Mouse (Mus musculus) hindbrain, embryonic 15.5 days (tissue): ENCODE results near the gene Plxna4. TPM values are rescaled to one million over a fixed set of nuclear protein-coding genes. Genes with fewer than 3 reads are reported as not detected.

Source experiments
- ATAC-seq: fragments of 200-750 bp; cut with Nextera tagmentation; 2 replicates; pipeline ENCODE4 v1.8.0; 2017; ENCODE audit warnings: low read depth, moderate number of reproducible peaks, moderate TSS enrichment; ENCODE audit not compliant: low FRiP score
- H3K27ac ChIP-seq: fragments of 300-500 bp; sonication (generic); replicated peaks from 2 replicates; pipeline ENCODE4 v1.5.1; 2015; ENCODE audit warnings: mild to moderate bottlenecking, inconsistent platforms
- H3K27me3 ChIP-seq: fragments of 300-500 bp; sonication (generic); 2 replicates; pipeline ENCODE4 v1.6.1; 2015; ENCODE audit warnings: control low read depth, inconsistent platforms
- H3K36me3 ChIP-seq: fragments of 300-500 bp; sonication (generic); 2 replicates; pipeline ENCODE4 v1.6.1; 2015; ENCODE audit warnings: control low read depth, inconsistent platforms
- H3K4me1 ChIP-seq: fragments of 300-500 bp; sonication (generic); replicated peaks from 2 replicates; pipeline ENCODE4 v1.6.1; 2015; ENCODE audit warnings: control low read depth, inconsistent platforms
- H3K4me2 ChIP-seq: fragments of 300-500 bp; sonication (generic); 2 replicates; pipeline ENCODE4 v1.6.1; 2015; ENCODE audit warnings: moderate library complexity, mild to moderate bottlenecking, inconsistent platforms
- H3K4me3 ChIP-seq: fragments of 300-500 bp; sonication (generic); 2 replicates; pipeline ENCODE4 v1.5.1; 2015; ENCODE audit warnings: mild to moderate bottlenecking, inconsistent platforms
- H3K9ac ChIP-seq: fragments of 300-500 bp; sonication (generic); 2 replicates; pipeline ENCODE4 v1.6.1; 2015; ENCODE audit warnings: inconsistent platforms
- H3K9me3 ChIP-seq: fragments of 300-500 bp; sonication (generic); 2 replicates; pipeline ENCODE4 v1.6.1; 2016; ENCODE audit warnings: control low read depth, inconsistent platforms
- WGBS: fragments of 180-500 bp; shearing (Covaris S2); methylation state at CpG from one replicate; pipeline ENCODE4 v1.1.7; 2015; 5-methylcytosine and 5-hydroxymethylcytosine counted together
- polyA plus RNA-seq: library from polyadenylated mRNA; unstranded; fragments of >200 nt; fragmentation: Nextera tagmentation; extraction: Ambion mirVana; gene quantifications from 2 replicates; pipeline ENCODE4 v1.2.1, GENCODE M21; 2015

Plxna4 gene
- polyA plus RNA-seq, 1 experiment from 2014 or later = 17.1 TPM

DNA sequence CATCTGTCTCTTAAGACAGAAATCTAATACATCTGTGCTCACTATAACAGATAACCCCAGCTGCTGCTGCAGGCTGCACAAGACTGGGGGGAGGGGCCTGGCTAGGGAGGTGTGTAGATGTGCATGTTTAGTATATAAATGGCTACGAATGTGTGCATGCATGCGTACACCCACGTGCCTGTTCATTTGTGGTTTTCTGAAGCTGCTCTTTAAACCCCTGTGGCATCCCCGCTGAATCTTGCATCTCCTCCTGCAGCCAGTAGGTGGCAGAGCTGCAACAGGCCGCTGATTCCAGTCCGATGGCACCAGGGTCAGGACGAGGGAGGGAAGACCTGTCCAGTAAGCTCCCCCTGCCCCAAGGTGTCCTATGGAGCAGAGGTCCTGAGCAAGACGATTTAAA lies 260.0 kb downstream of the Plxna4 start:
- Histone ChIP-seq H3K4me3 (no peak overlapping the region), H3K4me2 (0 out of 2 replicates have a peak overlapping the region, but pooled peaks have one; percentile 4), H3K36me3 (no peaks in the 10 kb centered on the region), H3K27ac (no peak overlapping the region), H3K9me3 (no peaks in the 10 kb centered on the region), H3K27me3 (no peaks in the 10 kb centered on the region), H3K9ac (no peak overlapping the region), H3K4me1 (peaks cover 36% of the 10 kb centered on the region)
- ATAC-seq = peak; percentile 71
- 2% methylated on average over 8 of the region's 8 CpGs for WGBS

DNA sequence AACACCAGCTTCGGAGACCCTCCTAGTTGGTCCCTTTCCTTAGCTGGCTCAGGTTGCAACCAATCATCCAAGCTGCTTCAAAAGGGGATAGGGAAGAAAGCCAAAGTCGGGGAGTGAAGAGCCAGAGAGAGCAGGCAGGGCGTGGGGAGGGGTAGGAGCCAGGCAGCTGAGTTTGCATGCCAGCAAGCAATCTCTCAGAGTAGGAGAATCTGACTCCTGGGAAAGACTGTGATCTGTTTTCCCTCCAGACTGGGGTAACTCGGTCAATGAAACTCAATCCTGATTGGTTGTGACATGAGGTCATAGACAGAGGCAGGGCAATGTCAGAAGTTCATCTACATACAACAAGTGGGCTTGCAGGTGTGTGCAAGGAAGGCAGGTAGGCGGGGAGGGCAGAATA lies 260.8 kb downstream of the Plxna4 start:
- Histone ChIP-seq H3K9me3 (no peaks in the 10 kb centered on the region), H3K4me3 (no peak overlapping the region), H3K27ac (no peak overlapping the region), H3K4me2 (no peak overlapping the region), H3K27me3 (no peaks in the 10 kb centered on the region), H3K4me1 (peaks cover 36% of the 10 kb centered on the region), H3K36me3 (no peaks in the 10 kb centered on the region), H3K9ac (no peak overlapping the region)
- peak; percentile 53; the same call in 1 of the 2 replicates for ATAC-seq
- WGBS = 34% methylated on average over 5 of the region's 5 CpGs

DNA sequence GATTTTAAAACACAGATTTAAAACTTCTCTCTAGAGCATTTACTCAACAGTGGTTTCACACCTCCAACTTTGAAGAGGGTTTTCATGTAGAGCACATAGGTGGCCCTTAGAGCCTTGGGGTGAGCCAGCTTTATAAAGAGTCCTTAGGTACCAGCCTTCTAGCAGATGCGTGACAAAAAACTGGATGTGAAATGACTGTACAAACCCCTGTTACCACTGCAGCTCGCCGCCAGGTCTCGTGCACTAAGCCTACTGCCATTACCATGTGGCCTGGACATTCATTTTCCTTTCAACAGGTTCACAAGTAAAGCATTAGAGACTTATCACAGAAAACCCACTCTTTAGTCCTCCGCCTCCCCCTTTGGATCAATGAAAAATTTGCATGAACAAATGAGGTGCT lies 261.6 kb downstream of the Plxna4 start:
- H3K27ac ChIP-seq = no peak overlapping the region
- H3K27me3 ChIP-seq = no peaks in the 10 kb centered on the region
- no peak overlapping the region for H3K9ac ChIP-seq
- no peak overlapping the region for H3K4me2 ChIP-seq
- no peak for ATAC-seq
- H3K4me3 ChIP-seq = no peak overlapping the region
- no peaks in the 10 kb centered on the region for H3K36me3 ChIP-seq
- no peaks in the 10 kb centered on the region for H3K9me3 ChIP-seq
- WGBS = 86% methylated on average over 5 of the region's 5 CpGs
- peaks cover 36% of the 10 kb centered on the region for H3K4me1 ChIP-seq

- 79% methylated on average over 7 of the region's 7 CpGs for WGBS
- H3K4me1 ChIP-seq = peaks cover 32% of the 10 kb centered on the region
Measured at GRCm38 (mm10) chr6:32325851-32326250, 262.1 kb downstream of the Plxna4 start.

DNA sequence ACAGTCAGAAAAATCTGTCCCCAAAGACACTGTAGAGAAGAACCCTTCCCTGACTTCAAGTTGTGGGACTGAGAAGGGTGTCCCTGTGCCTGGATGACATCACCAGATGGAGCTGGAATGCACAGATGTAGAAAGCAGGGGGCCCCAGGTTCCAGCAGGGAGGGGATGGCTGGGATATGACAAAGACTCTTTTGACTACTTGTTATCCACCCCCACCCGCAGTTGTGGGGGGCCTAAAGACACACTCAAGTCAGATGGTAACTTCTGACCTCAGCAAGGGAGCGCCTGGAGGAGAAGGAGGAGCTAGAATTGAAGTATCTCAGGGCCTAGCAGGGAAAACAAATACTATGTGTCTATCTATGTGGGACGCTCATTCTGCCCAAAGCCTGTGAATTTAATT lies 266.8 kb downstream of the Plxna4 start:
- no peaks in the 10 kb centered on the region for H3K27me3 ChIP-seq

More at GRCm38 (mm10) chr6:32325851-32326250, 262.1 kb downstream of the Plxna4 start:
- no peak for ATAC-seq
- no peaks in the 10 kb centered on the region for H3K9me3 ChIP-seq
- no peak overlapping the region for H3K27ac ChIP-seq
- no peak overlapping the region for H3K4me2 ChIP-seq
- no peak overlapping the region for H3K4me3 ChIP-seq
- no peak overlapping the region for H3K9ac ChIP-seq
- no peaks in the 10 kb centered on the region for H3K36me3 ChIP-seq
- no peaks in the 10 kb centered on the region for H3K27me3 ChIP-seq

DNA sequence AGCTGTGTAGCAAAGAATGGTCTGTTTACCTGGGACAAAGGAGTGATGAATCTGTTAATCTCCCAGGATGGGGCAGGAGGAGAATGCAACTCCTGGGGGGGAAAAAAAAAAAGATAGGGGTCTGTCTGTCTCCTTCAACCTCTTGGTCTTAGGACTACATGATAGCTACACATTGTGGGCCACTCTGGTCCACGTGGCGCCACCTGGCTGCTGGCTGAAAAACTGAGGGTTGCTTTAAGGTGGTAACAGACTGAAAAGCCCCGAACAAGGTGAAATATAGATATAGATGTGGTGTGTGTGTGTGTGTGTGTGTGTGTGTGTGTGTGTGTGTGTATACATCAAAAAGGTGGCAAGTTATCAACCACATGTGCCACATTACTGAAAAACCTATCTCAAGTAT lies 267.7 kb downstream of the Plxna4 start:
- H3K27ac ChIP-seq = no peak overlapping the region
- no peaks in the 10 kb centered on the region for H3K9me3 ChIP-seq
- no peaks in the 10 kb centered on the region for H3K27me3 ChIP-seq
- no peak overlapping the region for H3K9ac ChIP-seq
- peaks cover 21% of the 10 kb centered on the region for H3K4me1 ChIP-seq
- H3K4me3 ChIP-seq = no peak overlapping the region
- 0 out of 2 replicates have a peak, but pooled peaks have one; percentile 27 for ATAC-seq
- H3K36me3 ChIP-seq = no peaks in the 10 kb centered on the region
- WGBS = 38% methylated on average over 3 of the region's 3 CpGs
- H3K4me2 ChIP-seq = no peak overlapping the region

More for the DNA sequence above, 266.8 kb downstream of the Plxna4 start:
- WGBS = 59% methylated on average over 3 of the region's 3 CpGs
- Histone ChIP-seq H3K4me2 (no peak overlapping the region), H3K4me3 (no peak overlapping the region), H3K4me1 (peaks cover 13% of the 10 kb centered on the region), H3K9ac (no peak overlapping the region), H3K27ac (no peak overlapping the region), H3K36me3 (no peaks in the 10 kb centered on the region), H3K9me3 (no peaks in the 10 kb centered on the region)
- ATAC-seq = no peak

DNA sequence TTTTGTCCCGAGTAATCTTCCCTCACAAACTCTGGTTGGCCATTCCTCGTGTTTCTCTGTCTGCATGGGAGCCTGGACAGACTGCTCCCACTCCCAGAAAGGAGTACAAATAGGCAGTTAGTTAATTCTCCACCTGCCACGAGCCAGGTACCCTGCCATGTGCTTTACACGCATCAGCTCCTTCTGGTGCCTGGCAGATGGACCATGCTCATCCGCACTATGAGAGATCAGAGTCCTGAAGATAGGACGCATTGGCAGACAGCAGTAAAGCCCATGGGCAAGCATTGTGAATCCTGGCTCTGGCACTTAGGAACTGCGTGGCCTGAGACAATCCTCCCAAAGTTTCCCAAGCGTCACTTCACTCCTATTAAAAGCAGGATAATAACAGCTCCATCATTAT lies 270.5 kb downstream of the Plxna4 start:
- Histone ChIP-seq H3K27ac (no peak overlapping the region), H3K9ac (no peak overlapping the region), H3K9me3 (no peaks in the 10 kb centered on the region), H3K36me3 (no peaks in the 10 kb centered on the region), H3K4me3 (no peak overlapping the region), H3K27me3 (no peaks in the 10 kb centered on the region), H3K4me1 (peaks cover 30% of the 10 kb centered on the region), H3K4me2 (no peak overlapping the region)
- 69% methylated on average over 8 of the region's 8 CpGs for WGBS
- no peak for ATAC-seq

DNA sequence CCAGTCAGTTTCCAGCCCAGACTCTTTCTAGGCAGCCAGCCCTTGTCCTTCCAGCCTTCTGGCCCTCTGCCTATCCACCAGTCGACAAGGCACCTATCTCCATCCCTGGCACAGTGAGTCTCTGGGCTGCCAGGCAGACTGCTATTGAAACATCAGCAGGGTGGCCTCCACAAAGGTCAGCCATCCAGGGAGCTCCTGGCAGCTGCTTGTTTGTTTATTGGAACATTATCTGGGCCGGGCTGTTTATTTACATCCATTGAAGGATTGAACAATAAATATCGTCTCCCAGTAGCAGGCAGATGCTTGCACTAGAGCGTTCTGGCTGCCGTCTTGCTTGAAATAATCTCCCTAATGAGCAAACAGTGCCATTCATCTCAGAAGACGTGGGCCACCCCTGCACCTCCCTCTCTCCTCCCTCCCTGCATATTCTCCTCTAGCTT lies 273.0 kb downstream of the Plxna4 start:
- H3K4me3 ChIP-seq = no peak overlapping the region
- H3K36me3 ChIP-seq = no peaks in the 10 kb centered on the region
- H3K27ac ChIP-seq = peak overlapping the region; percentile 57
- no peaks in the 10 kb centered on the region for H3K9me3 ChIP-seq
- peaks cover 30% of the 10 kb centered on the region for H3K4me1 ChIP-seq
- peak; percentile 61 for ATAC-seq
- H3K4me2 ChIP-seq = no peak overlapping the region
- WGBS = 14% methylated on average over 6 of the region's 6 CpGs
- no peak overlapping the region for H3K9ac ChIP-seq
- no peaks in the 10 kb centered on the region for H3K27me3 ChIP-seq

GRCm38 (mm10) chr6:32309147-32309546 lies 278.8 kb downstream of the Plxna4 start:
- Histone ChIP-seq H3K4me3 (no peak overlapping the region), H3K9ac (no peak overlapping the region), H3K4me2 (no peak overlapping the region), H3K27me3 (no peaks in the 10 kb centered on the region), H3K4me1 (no peaks in the 10 kb centered on the region), H3K27ac (no peak overlapping the region), H3K36me3 (no peaks in the 10 kb centered on the region), H3K9me3 (no peaks in the 10 kb centered on the region)
- 74% methylated on average over 4 of the region's 4 CpGs for WGBS
- ATAC-seq = no peak

DNA sequence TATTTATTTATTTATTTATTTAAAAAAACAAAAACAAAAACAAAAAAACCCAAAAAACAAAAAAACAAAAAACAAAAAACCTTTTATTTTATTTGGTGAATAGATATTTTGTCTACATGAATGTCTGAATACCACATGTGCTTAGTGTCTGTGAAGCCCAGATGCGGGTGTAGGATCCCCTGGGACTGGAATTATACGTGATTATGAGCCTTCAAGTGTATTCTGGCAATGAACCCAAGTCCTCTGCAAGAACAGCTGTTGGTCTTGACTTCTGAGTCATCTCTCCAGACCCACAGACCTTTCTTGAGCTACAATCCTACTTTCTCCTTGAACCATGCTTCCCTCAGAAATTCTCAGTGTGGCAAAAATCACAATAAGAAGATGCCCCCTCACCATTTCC lies 287.4 kb downstream of the Plxna4 start:
- H3K27ac ChIP-seq = no peak overlapping the region
- no peaks in the 10 kb centered on the region for H3K36me3 ChIP-seq
- H3K27me3 ChIP-seq = no peaks in the 10 kb centered on the region
- no peak overlapping the region for H3K4me3 ChIP-seq
- no peak overlapping the region for H3K9ac ChIP-seq
- no peak for ATAC-seq
- no peaks in the 10 kb centered on the region for H3K4me1 ChIP-seq
- no peak overlapping the region for H3K4me2 ChIP-seq
- WGBS = 59% methylated on average over 2 of the region's 2 CpGs
- no peaks in the 10 kb centered on the region for H3K9me3 ChIP-seq

DNA sequence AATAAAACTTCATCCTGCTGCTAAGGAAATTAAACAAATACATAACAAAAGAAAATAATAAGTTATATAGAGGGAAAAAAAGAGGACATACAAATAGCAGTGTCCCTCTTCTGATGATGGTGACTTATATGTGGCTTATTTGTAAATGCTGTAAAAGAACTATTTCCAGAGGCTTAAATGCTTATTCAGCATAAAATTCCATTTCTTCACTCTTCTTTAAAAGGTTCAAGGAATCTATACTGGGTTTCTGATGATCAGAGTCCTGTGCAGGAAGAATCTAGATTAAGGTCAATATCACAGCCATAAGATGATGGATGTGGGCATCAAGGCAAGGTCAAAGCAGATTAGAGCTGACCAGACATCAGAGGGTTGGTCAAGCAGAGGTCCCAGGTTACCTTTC lies 306.5 kb downstream of the Plxna4 start:
- no peak for ATAC-seq
- Histone ChIP-seq H3K4me2 (no peak overlapping the region), H3K4me1 (0 out of 2 replicates have a peak, but pooled peaks cover 5% of the 10 kb centered on the region), H3K36me3 (no peaks in the 10 kb centered on the region), H3K9ac (no peak overlapping the region), H3K27ac (no peak overlapping the region), H3K9me3 (no peaks in the 10 kb centered on the region), H3K4me3 (no peak overlapping the region), H3K27me3 (no peaks in the 10 kb centered on the region)

DNA sequence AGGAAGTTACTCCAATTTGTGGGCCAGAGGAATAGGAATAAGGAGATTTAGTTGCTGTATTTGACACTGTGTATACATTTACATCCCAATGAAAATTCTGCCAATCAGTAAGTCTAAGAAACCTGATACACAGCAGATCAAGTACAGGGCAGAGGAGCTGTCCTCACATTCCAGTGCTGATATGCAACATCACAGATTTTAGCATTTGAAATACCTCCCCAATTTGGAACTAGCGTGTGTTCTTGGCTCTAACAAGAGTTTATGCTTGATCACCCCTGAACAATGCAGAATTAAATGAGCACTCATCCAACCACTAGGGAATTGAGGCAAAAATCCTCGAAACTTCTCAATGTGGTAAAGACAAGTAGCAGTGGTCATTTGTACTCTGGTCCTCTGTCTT lies 307.3 kb downstream of the Plxna4 start:
- no peak overlapping the region for H3K9ac ChIP-seq
- no peak overlapping the region for H3K4me2 ChIP-seq
- 21% methylated on average over 2 of the region's 2 CpGs for WGBS
- ATAC-seq = no peak
- no peaks in the 10 kb centered on the region for H3K36me3 ChIP-seq
- H3K9me3 ChIP-seq = no peaks in the 10 kb centered on the region
- 0 out of 2 replicates have a peak, but pooled peaks cover 5% of the 10 kb centered on the region for H3K4me1 ChIP-seq
- H3K4me3 ChIP-seq = no peak overlapping the region
- H3K27me3 ChIP-seq = no peaks in the 10 kb centered on the region
- no peak overlapping the region for H3K27ac ChIP-seq

DNA sequence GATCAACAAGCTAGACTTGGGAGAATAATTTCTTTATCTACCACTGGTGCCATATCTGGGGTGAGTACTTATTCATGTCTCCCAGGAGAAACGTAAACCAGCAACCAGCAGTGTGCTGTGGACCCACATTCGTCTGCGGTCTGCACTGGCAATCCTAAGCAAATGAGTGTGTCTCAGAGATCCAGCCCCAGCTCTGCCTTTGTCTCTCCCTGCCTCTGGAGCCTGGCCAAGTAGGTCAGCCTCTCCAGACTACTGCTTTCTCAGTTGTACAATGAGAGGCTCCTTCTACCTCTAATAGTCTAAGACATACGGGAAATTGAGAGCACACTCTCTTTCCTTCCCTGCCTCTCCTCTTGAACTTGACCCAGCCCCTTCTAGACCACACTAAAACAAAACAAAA lies 316.5 kb downstream of the Plxna4 start:
- Histone ChIP-seq H3K4me2 (no peak overlapping the region), H3K36me3 (no peaks in the 10 kb centered on the region), H3K9me3 (no peaks in the 10 kb centered on the region), H3K4me1 (peaks cover 13% of the 10 kb centered on the region), H3K9ac (no peak overlapping the region), H3K27me3 (no peaks in the 10 kb centered on the region), H3K27ac (peak overlapping the region; percentile 11; the same call in 1 of the 2 replicates), H3K4me3 (no peak overlapping the region)
- peak; percentile 61; the same call in 1 of the 2 replicates for ATAC-seq
- WGBS = 30% methylated on average over 4 of the region's 4 CpGs
